Mouse (Mus musculus) midbrain, postnatal 0 days (tissue): ENCODE measurements at regions not wholly inside any gene's neighbourhood (a gene's known extent, or its start where the extent isn't known, plus 50 kb on each side); places are given as distances from the start of the nearest gene placed in this dataset.

ENCODE experiments used
- ATAC-seq: fragments of 200-750 bp; cut with Nextera tagmentation; 2 replicates; pipeline ENCODE4 v1.8.0; 2017; ENCODE audit warnings: moderate number of reproducible peaks, mild to moderate bottlenecking, moderate TSS enrichment, moderate library complexity; ENCODE audit not compliant: low FRiP score
- DNase-seq: peaks from one replicate; pipeline ENCODE4 v3.0.0-alpha.2; 2015; ENCODE audit warnings: low spot score
- H3K27ac ChIP-seq: fragments of 300-500 bp; sonication (generic); 2 replicates; pipeline ENCODE4 v1.5.1; 2014; ENCODE audit warnings: low read depth, mild to moderate bottlenecking, low read length, mixed read lengths
- H3K27me3 ChIP-seq: fragments of 300-500 bp; sonication (generic); 2 replicates; pipeline ENCODE4 v1.6.1; 2014; ENCODE audit warnings: low read length, control low read depth, mixed read lengths; ENCODE audit not compliant: insufficient read depth
- H3K36me3 ChIP-seq: fragments of 300-500 bp; sonication (generic); 2 replicates; pipeline ENCODE4 v1.6.1; 2014; ENCODE audit warnings: low read length, control low read depth, mixed read lengths; ENCODE audit not compliant: insufficient read depth
- H3K4me1 ChIP-seq: fragments of 300-500 bp; sonication (generic); 2 replicates; pipeline ENCODE4 v1.6.1; 2014; ENCODE audit warnings: mild to moderate bottlenecking, control low read depth, antibody characterized with exemption, low read length, mixed read lengths; ENCODE audit not compliant: insufficient read depth
- H3K4me2 ChIP-seq: fragments of 300-500 bp; sonication (generic); 2 replicates; pipeline ENCODE4 v1.6.1; 2014; ENCODE audit warnings: low read depth, mild to moderate bottlenecking, low read length, mixed read lengths; ENCODE audit not compliant: poor library complexity, severe bottlenecking
- H3K4me3 ChIP-seq: fragments of 300-500 bp; sonication (generic); 2 replicates; pipeline ENCODE4 v1.5.1; 2014; ENCODE audit warnings: low read depth, mild to moderate bottlenecking, low read length, moderate library complexity
- H3K9ac ChIP-seq: fragments of 300-500 bp; sonication (generic); replicated peaks from 2 replicates; pipeline ENCODE4 v1.6.1; 2014; ENCODE audit warnings: mild to moderate bottlenecking, low read length, moderate library complexity, mixed read lengths; ENCODE audit not compliant: poor library complexity, severe bottlenecking
- H3K9me3 ChIP-seq: fragments of 300-500 bp; sonication (generic); 2 replicates; pipeline ENCODE4 v1.6.1; 2016; ENCODE audit warnings: low read length, control low read depth
- CTCF ChIP-seq: IDR thresholded peaks from 2 replicates; pipeline ENCODE4 v1.5.1; 2016; ENCODE audit warnings: antibody characterized with exemption, mild to moderate bottlenecking
- WGBS: fragments of 180-500 bp; shearing (Covaris S2); extraction: QIAGEN DNeasy Blood & Tissue Kit; methylation state at CpG from one replicate; pipeline ENCODE4 v1.1.7; 2014; 5-methylcytosine and 5-hydroxymethylcytosine counted together

DNA sequence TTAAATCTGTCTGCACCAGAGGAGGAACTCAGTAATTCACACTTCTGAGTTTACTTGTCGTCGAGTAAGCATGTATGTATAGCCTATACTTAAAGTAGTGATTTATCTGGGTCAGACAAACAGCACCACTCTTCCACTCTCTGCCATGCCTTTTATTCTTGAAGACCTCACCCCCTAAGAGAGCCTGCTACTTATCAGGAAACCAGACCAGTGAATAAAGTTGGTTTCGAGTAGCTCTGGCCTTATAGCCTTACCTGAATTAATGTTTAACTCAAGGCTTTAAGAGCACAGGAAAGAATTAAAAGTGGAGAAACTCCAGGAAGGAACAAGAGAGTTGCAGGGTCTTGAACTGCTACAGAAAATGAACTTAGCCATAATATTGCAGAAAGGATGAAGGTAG, 398.1 kb downstream of the Lmo4 start:
- 92% methylated on average over 3 of the region's 3 CpGs for WGBS

DNA sequence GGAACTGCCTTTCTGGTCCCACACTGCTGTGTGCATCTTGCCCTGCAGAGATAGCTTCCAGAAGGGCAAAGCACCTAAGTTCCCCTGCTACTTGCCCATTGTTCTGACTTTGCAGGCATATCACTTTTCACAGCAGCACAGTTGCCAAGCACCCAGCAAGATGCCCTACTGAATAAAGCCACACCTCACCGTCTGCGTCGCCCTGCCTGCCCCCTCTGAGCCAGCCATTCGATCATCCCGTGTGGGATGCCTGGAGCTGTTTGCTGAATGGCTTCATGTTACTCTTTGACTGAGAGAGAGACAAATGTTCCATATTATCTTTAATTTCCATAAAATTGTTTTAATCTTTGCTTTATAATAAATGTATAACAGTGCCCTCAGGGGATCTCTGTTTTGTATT, 407.2 kb downstream of the Lmo4 start:
- ATAC-seq (no peak), DNase-seq (no peak)
- H3K4me2 ChIP-seq, result no peak overlapping the region
- no peak overlapping the region for H3K9ac ChIP-seq
- TF ChIP-seq CTCF, result no peak
- no peaks in the 10 kb centered on the region for H3K27me3 ChIP-seq
- H3K4me3 ChIP-seq, result no peak overlapping the region
- H3K27ac ChIP-seq, result no peak overlapping the region
- 58% methylated on average over 5 of the region's 5 CpGs for WGBS
- H3K9me3 ChIP-seq, result no peaks in the 10 kb centered on the region
- H3K36me3 ChIP-seq, result no peaks in the 10 kb centered on the region
- no peaks in the 10 kb centered on the region for H3K4me1 ChIP-seq

More for the DNA sequence above, 398.1 kb downstream of the Lmo4 start:
- H3K9me3 ChIP-seq, result no peaks in the 10 kb centered on the region
- H3K36me3 ChIP-seq, result no peaks in the 10 kb centered on the region
- H3K27me3 ChIP-seq, result no peaks in the 10 kb centered on the region
- TF ChIP-seq CTCF, result no peak
- H3K9ac ChIP-seq, result no peak overlapping the region
- H3K4me2 ChIP-seq, result no peak overlapping the region
- H3K4me1 ChIP-seq, result no peaks in the 10 kb centered on the region
- no peak overlapping the region for H3K27ac ChIP-seq
- no peak overlapping the region for H3K4me3 ChIP-seq
- DNase-seq (no peak), ATAC-seq (no peak)

DNA sequence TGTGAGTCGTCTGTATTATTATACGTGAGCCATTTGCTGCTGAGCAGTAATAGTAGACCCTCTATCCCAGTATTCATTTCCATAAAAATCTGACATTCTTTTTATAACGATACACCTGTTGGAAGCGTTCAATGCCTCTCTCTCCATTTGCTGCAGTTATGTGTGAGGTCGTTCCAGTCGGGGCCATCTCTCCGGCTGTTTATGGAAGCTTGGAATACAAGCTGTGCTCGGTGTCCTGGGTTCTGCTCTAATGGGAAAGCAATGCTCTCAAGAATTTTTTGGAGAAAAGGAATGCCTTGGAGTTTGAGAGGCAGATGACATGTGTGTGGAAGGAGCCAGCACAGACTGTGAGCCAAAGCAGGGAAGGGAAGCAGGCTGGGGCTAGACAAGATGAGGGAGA, 414.1 kb downstream of the Lmo4 start:
- Histone ChIP-seq H3K4me1 (no peaks in the 10 kb centered on the region; the same call in 1 of the 2 replicates), H3K9ac (no peak overlapping the region), H3K4me3 (no peak overlapping the region), H3K9me3 (no peaks in the 10 kb centered on the region), H3K27ac (no peak overlapping the region), H3K36me3 (no peaks in the 10 kb centered on the region), H3K4me2 (no peak overlapping the region), H3K27me3 (no peaks in the 10 kb centered on the region)
- DNase-seq, result no peak
- ATAC-seq, result no peak
- no peak for TF ChIP-seq CTCF
- WGBS, result 82% methylated on average over 8 of the region's 8 CpGs

DNA sequence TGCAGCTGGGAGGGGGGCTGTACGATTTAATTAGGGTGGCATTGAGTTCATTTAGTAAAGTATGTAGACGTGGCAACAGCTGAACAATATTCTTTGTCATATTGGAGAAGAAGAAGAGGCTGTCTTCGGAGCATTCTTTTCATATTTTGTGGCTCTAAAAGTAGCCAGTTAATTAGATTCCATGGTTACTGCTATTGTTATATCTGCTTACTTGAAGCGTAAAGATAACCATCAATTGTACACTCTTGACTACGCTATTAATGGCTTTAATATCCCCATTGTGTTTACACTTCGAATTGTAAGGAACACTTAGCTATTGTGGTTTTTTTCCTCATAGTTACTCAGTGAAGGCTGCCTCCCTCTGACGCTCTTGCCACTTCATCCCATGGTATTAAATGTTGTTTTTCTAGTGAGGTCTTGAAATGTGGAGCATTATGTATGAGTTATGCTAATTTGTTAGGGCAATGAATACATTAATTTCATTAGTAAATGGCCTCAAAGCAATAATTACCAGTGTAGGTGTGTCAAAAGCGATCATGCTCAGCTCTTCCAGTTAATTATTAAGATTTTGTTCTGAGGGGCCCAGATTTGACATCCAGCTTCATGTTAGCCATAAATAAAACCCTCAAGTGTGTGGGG, 415.0 kb downstream of the Lmo4 start:
- Histone ChIP-seq H3K36me3 (no peaks in the 10 kb centered on the region), H3K4me3 (no peak overlapping the region), H3K4me1 (no peaks in the 10 kb centered on the region; the same call in 1 of the 2 replicates), H3K27me3 (no peaks in the 10 kb centered on the region), H3K9me3 (no peaks in the 10 kb centered on the region), H3K9ac (no peak overlapping the region), H3K27ac (no peak overlapping the region), H3K4me2 (no peak overlapping the region)
- DNase-seq (no peak), ATAC-seq (no peak)
- 51% methylated on average over 8 of the region's 8 CpGs for WGBS
- TF ChIP-seq CTCF, result no peak

DNA sequence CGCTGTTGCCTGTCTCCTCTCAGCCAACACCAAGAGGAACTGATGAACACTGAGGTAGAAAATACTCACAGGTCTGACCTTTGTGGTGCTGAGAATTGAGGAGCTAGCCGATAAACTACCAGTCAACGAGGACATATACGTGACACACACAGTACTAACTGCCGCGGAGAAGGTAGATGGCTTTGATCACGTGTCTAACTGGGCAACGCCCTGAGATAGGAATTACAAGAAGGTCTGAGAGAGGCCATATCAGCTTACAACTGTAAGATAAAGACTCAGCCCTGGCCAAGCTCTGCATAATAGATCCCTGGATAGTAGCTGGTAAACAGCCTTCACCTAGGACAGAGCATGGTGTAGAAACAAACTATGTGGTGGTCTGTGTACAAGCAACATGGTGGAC, 418.1 kb downstream of the Lmo4 start:
- no peak for ATAC-seq
- DNase-seq, result no peak
- no peaks in the 10 kb centered on the region for H3K27me3 ChIP-seq

DNA sequence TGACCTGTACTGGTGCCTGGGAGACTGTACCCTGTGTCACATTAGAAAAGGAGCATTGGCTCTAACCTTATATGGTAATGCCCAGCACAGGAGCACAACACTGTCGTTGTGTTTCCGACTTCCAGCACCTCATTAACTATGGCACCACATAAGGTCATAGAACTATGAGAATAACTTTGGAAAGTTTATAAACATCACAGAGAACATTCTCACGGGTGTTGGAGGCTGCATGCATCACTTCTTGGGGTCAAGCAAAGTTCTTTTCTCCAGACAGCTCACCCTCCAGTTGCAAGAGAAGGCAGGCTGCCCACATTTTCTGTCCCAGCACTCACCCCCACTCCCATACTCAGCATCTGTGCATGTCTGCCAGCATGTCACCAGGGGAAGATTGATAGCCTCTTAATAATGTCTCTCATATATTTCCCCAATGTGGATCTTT, 420.6 kb downstream of the Lmo4 start:
- no peak for ATAC-seq
- Histone ChIP-seq H3K9me3 (no peaks in the 10 kb centered on the region), H3K4me1 (no peaks in the 10 kb centered on the region; the same call in 1 of the 2 replicates), H3K27ac (no peak overlapping the region), H3K4me3 (no peak overlapping the region), H3K27me3 (no peaks in the 10 kb centered on the region), H3K9ac (no peak overlapping the region), H3K4me2 (no peak overlapping the region), H3K36me3 (no peaks in the 10 kb centered on the region)
- 88% methylated on average over 3 of the region's 3 CpGs for whole genome bisulfite sequencing
- TF ChIP-seq CTCF, result no peak
- no peak for DNase-seq

More for the DNA sequence above, 418.1 kb downstream of the Lmo4 start:
- H3K9me3 ChIP-seq, result no peaks in the 10 kb centered on the region
- H3K4me3 ChIP-seq, result no peak overlapping the region
- TF ChIP-seq CTCF, result no peak
- no peak overlapping the region for H3K4me2 ChIP-seq
- WGBS, result 97% methylated on average over 8 of the region's 8 CpGs
- no peak overlapping the region for H3K27ac ChIP-seq
- H3K36me3 ChIP-seq, result no peaks in the 10 kb centered on the region
- no peak overlapping the region for H3K9ac ChIP-seq
- no peaks in the 10 kb centered on the region; the same call in 1 of the 2 replicates for H3K4me1 ChIP-seq
